Mouse (Mus musculus) embryonic facial prominence, embryonic 15.5 days (tissue): Measurements from ENCODE around the gene 1700069L16Rik. TPM values are rescaled to one million over a fixed set of nuclear protein-coding genes. Genes with fewer than 3 reads are reported as not detected.

Source experiments
- ATAC-seq: fragments of 200-750 bp; cut with Nextera tagmentation; 2 replicates; pipeline ENCODE4 v1.8.0; 2017; ENCODE audit warnings: low read depth, moderate TSS enrichment; ENCODE audit not compliant: insufficient number of reproducible peaks, low FRiP score, low TSS enrichment
- H3K27ac ChIP-seq: fragments of 300-500 bp; sonication (generic); replicated peaks from 2 replicates; pipeline ENCODE4 v1.5.1; 2015; ENCODE audit warnings: mild to moderate bottlenecking, inconsistent platforms
- H3K27me3 ChIP-seq: fragments of 300-500 bp; sonication (generic); 2 replicates; pipeline ENCODE4 v1.6.1; 2015; ENCODE audit warnings: inconsistent platforms
- H3K36me3 ChIP-seq: fragments of 300-500 bp; sonication (generic); 2 replicates; pipeline ENCODE4 v1.6.1; 2015; ENCODE audit warnings: mild to moderate bottlenecking, inconsistent platforms
- H3K4me1 ChIP-seq: fragments of 300-500 bp; sonication (generic); 2 replicates; pipeline ENCODE4 v1.6.1; 2015; ENCODE audit warnings: inconsistent platforms
- H3K4me2 ChIP-seq: fragments of 300-500 bp; sonication (generic); replicated peaks from 2 replicates; pipeline ENCODE4 v1.6.1; 2015; ENCODE audit warnings: mild to moderate bottlenecking, inconsistent platforms
- H3K4me3 ChIP-seq: fragments of 300-500 bp; sonication (generic); replicated peaks from 2 replicates; pipeline ENCODE4 v1.5.1; 2015; ENCODE audit warnings: mild to moderate bottlenecking, inconsistent platforms
- H3K9ac ChIP-seq: fragments of 300-500 bp; sonication (generic); 2 replicates; pipeline ENCODE4 v1.6.1; 2015; ENCODE audit warnings: inconsistent platforms
- H3K9me3 ChIP-seq: fragments of 300-500 bp; sonication (generic); replicated peaks from 2 replicates; pipeline ENCODE4 v1.6.1; 2016; ENCODE audit warnings: inconsistent platforms
- WGBS: fragments of 180-500 bp; shearing (Covaris S2); methylation state at CpG from one replicate; pipeline ENCODE4 v1.1.7; 2015; 5-methylcytosine and 5-hydroxymethylcytosine counted together
- polyA plus RNA-seq: library from polyadenylated mRNA; unstranded; fragments of >200 nt; fragmentation: Nextera tagmentation; extraction: Ambion mirVana; gene quantifications from 2 replicates; pipeline ENCODE4 v1.2.1, GENCODE M21; 2015

Gene 1700069L16Rik
- polyA plus RNA-seq, 1 experiment from 2014 or later: not detected

DNA sequence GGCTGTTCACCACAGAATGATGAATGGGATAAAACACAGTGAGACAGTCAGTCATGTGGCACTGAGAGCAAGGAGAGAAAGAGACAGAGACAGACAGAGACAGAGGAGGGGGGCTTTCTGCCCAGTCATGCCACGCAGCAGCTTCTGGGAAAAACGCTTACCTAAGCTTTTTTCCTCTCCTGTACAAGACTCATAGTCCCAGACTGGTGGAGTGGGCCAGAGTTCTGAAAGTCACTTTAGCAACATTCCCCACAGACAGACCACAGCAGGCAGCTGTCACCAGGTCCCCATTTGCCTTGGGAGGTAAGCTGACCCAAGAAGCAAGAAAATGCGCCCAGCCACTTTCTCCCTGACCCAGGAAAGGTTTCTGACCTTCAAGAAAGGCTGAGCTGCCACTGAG, 42.1 kb downstream of the 1700069L16Rik start:
- ATAC-seq: no peak
- WGBS: 68% methylated on average over 3 of the region's 3 CpGs

DNA sequence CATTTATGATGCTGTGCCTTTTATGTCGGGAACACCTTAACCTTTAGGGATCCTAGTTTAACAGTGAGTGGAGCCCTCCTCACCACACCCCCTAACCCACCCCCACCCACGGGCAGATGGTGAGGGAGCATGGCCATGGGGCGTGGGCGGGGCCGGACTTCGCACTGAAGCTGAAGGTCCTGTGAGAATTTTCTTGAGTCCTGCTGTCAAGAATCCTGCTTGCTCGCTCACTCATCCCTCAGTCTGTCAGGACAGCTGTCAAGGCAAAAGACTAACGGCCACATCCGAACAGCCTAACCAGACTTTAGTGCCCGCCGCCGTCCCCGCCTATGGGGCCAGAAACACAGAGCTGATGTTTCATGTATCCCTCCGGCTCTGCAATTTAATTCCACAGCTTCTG, 43.4 kb downstream of the 1700069L16Rik start:
- no peak overlapping the region for H3K9ac ChIP-seq
- no peak overlapping the region for H3K27ac ChIP-seq
- ATAC-seq: no peak
- H3K27me3 ChIP-seq: no peaks in the 10 kb centered on the region
- no peaks in the 10 kb centered on the region for H3K4me1 ChIP-seq
- H3K9me3 ChIP-seq: no peaks in the 10 kb centered on the region
- no peak overlapping the region for H3K4me3 ChIP-seq
- H3K36me3 ChIP-seq: no peaks in the 10 kb centered on the region
- no peak overlapping the region for H3K4me2 ChIP-seq
- WGBS: 68% methylated on average over 14 of the region's 14 CpGs

More for the DNA sequence above, 42.1 kb downstream of the 1700069L16Rik start:
- Histone ChIP-seq H3K4me3 (no peak overlapping the region), H3K9me3 (no peaks in the 10 kb centered on the region), H3K27ac (no peak overlapping the region), H3K4me1 (no peaks in the 10 kb centered on the region), H3K36me3 (no peaks in the 10 kb centered on the region), H3K27me3 (no peaks in the 10 kb centered on the region), H3K4me2 (no peak overlapping the region), H3K9ac (no peak overlapping the region)

DNA sequence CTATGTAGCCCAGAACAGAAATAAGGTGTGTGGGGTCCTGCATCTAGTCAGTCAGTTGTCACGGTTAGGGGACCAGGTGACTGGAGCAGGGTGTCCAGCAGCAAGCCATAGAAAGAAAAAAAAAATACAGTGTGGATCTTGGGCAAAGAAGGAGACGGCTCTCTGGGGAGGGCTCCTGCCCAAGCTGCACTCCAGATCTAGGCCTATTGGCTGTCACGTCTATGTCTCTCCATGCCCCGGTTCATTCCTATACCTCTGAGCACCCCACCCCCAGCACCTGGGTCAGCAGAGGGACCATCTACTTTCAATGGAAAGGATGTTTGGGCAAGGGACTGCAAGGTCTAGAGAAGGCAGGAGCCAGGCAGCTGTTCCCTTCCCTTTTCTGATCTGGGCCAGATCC, 45.1 kb downstream of the 1700069L16Rik start:
- WGBS: 93% methylated on average over 4 of the region's 4 CpGs
- no peak overlapping the region for H3K9ac ChIP-seq
- no peak for ATAC-seq
- H3K4me2 ChIP-seq: no peak overlapping the region
- H3K9me3 ChIP-seq: no peaks in the 10 kb centered on the region
- no peaks in the 10 kb centered on the region for H3K36me3 ChIP-seq
- H3K4me3 ChIP-seq: no peak overlapping the region
- H3K27ac ChIP-seq: no peak overlapping the region
- H3K27me3 ChIP-seq: no peaks in the 10 kb centered on the region
- H3K4me1 ChIP-seq: no peaks in the 10 kb centered on the region

DNA sequence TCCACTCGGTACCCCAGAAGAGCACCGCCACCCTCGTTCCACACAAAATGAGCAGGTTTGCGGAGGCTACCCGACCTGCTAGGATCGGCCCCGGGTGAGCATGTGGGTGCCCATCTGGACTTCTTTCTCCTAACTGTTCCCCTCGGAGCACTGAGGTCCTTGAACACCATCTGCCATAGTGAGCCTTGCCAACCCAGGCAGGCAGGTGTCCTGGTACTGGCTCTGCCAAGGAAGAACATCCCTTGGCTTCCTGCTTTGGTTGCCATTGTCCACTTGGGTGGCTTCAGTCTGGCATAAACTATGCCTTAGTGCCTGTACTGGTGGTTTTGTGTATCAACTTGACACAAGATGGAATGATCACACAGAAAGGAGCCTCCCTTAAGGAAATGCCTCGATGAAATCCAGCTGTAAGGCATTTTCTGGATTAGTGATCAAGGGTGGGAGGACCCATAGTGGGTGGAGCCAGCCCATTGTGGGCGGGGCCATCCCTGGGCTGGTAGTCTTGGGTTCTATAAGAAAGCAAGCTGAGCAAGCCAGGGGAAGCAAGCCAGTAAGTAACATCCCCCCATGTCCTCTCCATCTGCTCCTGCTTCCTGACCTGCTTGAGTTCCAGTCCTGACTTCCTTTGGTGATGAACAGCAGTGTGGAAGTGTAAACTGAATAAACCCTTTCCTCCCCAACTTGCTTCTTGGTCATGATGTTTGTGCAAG, 45.7 kb downstream of the 1700069L16Rik start:
- Histone ChIP-seq H3K4me3 (no peak overlapping the region), H3K4me1 (no peaks in the 10 kb centered on the region), H3K4me2 (no peak overlapping the region), H3K9me3 (no peaks in the 10 kb centered on the region), H3K27ac (no peak overlapping the region), H3K9ac (no peak overlapping the region), H3K36me3 (no peaks in the 10 kb centered on the region), H3K27me3 (no peaks in the 10 kb centered on the region)
- no peak for ATAC-seq
- 69% methylated on average over 10 of the region's 10 CpGs for WGBS

DNA sequence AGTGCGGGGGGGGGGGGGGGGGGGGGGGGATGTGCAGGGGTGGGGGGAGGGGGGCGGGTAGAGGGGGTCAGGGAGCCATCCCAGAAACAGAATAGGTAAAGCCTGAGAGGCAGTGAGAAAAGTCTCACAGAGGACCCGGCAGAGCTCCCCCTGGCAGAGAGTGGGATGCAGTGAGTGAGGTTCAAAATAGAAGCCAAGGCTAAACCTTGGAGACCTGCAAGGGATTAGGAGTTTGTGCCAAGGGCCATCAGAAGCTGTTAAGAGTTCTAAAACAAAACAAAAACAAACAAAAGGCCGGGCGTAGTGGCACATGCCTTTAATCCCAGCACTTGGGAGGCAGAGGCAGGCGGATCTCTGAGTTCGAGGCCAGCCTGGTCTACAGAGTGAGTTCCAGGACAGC, 47.0 kb downstream of the 1700069L16Rik start:
- Histone ChIP-seq H3K4me2 (no peak overlapping the region), H3K4me1 (no peaks in the 10 kb centered on the region), H3K27ac (no peak overlapping the region), H3K27me3 (no peaks in the 10 kb centered on the region), H3K9me3 (no peaks in the 10 kb centered on the region), H3K36me3 (no peaks in the 10 kb centered on the region), H3K4me3 (no peak overlapping the region), H3K9ac (no peak overlapping the region)
- WGBS: 75% methylated on average over 6 of the region's 7 CpGs
- ATAC-seq: no peak

DNA sequence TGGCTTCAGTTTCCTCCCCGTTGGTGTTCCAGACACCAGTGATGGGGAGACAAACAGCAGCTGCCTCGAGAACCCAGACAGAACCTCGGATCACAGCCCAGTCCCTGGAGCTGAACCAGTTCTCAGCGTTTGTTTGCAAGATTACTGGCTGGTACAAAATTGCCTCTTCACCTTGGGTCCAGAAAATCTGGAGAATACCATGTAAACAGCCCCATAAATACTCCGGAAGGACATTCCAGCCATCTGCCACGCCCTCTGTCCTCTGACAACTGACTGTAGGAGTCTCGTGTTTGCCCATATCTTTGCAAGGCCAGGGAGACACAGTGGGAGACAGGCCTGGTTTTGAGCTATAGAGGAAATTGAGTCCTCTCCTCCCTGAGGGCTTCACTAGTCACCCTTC, 49.7 kb downstream of the 1700069L16Rik start:
- no peak overlapping the region for H3K4me3 ChIP-seq
- no peak overlapping the region for H3K9ac ChIP-seq
- H3K36me3 ChIP-seq: no peaks in the 10 kb centered on the region
- no peaks in the 10 kb centered on the region for H3K27me3 ChIP-seq
- whole genome bisulfite sequencing: 70% methylated on average over 7 of the region's 7 CpGs
- ATAC-seq: no peak
- H3K9me3 ChIP-seq: no peaks in the 10 kb centered on the region
- no peak overlapping the region for H3K27ac ChIP-seq
- H3K4me2 ChIP-seq: no peak overlapping the region
- no peaks in the 10 kb centered on the region for H3K4me1 ChIP-seq

DNA sequence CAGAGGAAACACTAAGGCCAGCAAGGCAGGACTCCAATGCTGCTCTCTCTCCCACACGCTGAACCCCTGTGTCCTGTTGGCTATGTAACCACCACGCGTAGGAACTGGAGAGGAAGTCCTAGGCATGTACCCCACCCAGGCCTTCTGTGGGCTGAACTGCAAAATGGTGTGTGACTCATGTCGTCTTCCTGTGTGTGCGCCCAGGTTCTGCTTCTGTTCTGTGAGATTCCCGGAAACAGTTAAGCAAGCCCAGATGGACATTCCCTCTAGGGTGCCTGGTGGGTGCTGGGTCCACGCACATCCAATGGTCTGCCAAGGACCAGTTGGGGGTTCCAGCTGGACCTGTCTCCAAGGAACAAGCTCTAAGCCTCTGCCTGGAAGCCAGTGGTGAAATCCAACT, 52.1 kb downstream of the 1700069L16Rik start:
- H3K36me3 ChIP-seq: no peaks in the 10 kb centered on the region
- H3K9ac ChIP-seq: no peak overlapping the region
- H3K27me3 ChIP-seq: no peaks in the 10 kb centered on the region
- H3K27ac ChIP-seq: 0 out of 2 replicates have a peak overlapping the region, but pooled peaks have one; percentile 1
- no peak overlapping the region for H3K4me2 ChIP-seq
- WGBS: 72% methylated on average over 7 of the region's 7 CpGs
- no peaks in the 10 kb centered on the region for H3K9me3 ChIP-seq
- no peaks in the 10 kb centered on the region for H3K4me1 ChIP-seq
- no peak for ATAC-seq
- H3K4me3 ChIP-seq: no peak overlapping the region

DNA sequence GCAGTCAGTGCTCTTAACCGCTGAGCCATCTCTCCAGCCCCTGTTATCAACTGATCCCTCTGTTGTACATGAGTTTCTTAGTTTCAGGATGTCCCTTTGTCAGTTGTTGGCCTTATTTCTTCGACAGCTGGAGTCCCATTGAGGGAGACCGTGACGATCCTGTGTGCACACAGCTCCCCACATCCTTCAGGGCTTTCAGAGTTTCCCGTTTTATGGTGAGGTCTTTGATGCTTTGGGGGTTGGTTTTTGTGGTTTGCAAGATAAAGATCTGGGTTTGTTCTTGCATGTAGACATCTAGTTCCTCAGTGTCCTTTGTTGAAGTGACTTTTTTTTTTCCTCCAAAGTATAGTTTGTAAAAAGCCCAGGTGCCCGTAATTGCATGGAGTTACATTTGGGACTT, 54.0 kb downstream of the 1700069L16Rik start:
- Histone ChIP-seq H3K4me2 (no peak overlapping the region), H3K27me3 (no peaks in the 10 kb centered on the region), H3K36me3 (no peaks in the 10 kb centered on the region), H3K27ac (no peak overlapping the region), H3K9ac (no peak overlapping the region), H3K9me3 (no peaks in the 10 kb centered on the region), H3K4me1 (no peaks in the 10 kb centered on the region), H3K4me3 (no peak overlapping the region)
- ATAC-seq: no peak
- 50% methylated on average over 6 of the region's 6 CpGs for WGBS

DNA sequence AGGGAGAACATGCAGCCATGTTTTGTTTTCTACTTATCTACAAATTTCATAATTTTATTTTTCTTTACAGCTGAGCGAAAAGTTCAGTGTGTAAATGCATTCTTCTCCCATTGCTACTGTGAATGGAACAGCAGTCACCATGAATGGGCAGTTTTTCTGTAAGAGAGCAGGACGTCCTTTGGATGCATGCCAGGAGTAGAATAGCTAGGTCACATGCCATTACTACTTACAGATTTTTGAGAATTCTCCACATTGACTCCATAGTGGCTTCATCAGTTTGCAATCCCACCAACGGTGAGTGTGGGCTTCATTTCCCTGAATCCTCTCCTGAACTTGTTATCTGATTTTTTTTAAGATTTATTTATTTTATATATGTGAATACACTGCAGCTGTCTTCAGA, 54.5 kb downstream of the 1700069L16Rik start:
- H3K4me3 ChIP-seq: no peak overlapping the region
- no peak overlapping the region for H3K9ac ChIP-seq
- no peaks in the 10 kb centered on the region for H3K36me3 ChIP-seq
- H3K27me3 ChIP-seq: no peaks in the 10 kb centered on the region
- H3K4me2 ChIP-seq: no peak overlapping the region
- 71% methylated on average over 3 of the region's 3 CpGs for WGBS
- no peak overlapping the region for H3K27ac ChIP-seq
- H3K9me3 ChIP-seq: no peaks in the 10 kb centered on the region
- H3K4me1 ChIP-seq: no peaks in the 10 kb centered on the region
- no peak for ATAC-seq

DNA sequence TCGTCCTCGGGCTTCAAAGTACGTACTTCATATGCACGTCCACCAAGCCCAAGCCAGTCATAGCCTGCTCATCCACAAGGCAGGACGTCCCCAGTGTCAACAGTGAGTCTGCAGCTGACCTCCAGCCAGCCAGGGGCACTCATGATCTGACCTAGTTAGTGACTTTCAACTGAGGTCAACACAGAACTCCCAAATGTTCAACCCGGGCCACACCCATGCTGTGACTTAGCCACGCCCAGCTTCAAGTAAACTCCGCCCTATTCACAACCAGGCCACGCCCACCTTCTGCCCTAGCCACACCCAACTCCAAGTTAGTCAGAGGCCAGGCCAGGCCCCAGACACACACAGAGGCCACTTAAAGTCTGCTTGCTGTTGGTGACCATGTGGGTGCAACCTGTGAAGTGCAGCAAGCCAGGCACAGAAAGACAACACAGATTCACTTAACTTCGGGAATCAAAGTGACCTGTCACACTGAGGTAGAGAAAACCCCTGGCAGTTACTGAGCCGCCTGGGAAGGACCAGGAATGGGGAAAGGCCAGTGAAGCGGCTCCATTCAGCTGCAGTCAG, 59.9 kb downstream of the 1700069L16Rik start:
- WGBS: 65% methylated on average over 12 of the region's 12 CpGs
- Histone ChIP-seq H3K27ac (no peak overlapping the region), H3K4me1 (peaks cover 7% of the 10 kb centered on the region), H3K9ac (no peak overlapping the region), H3K27me3 (no peaks in the 10 kb centered on the region), H3K4me2 (no peak overlapping the region), H3K9me3 (no peaks in the 10 kb centered on the region), H3K36me3 (no peaks in the 10 kb centered on the region), H3K4me3 (no peak overlapping the region)
- no peak for ATAC-seq

DNA sequence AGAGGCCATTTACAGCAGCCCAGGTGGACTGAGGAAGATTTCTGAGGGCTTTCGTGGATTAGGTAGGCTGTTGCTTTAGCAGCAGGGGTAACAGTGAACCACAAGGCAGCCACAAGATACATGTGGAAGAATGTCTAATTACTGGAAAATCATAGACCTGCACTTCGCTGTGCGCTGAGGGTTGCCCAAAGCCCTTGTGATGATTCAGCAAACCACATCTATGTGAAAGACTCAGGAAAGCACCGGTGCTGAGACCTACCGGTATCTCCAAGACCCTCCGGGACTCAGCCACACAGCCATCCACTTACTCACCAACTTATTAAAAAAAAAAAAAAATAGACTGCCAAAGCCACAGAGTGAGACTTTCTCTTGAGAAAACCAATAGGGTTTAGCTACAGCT, 60.4 kb downstream of the 1700069L16Rik start:
- Histone ChIP-seq H3K27ac (no peak overlapping the region), H3K4me1 (peaks cover 7% of the 10 kb centered on the region), H3K27me3 (no peaks in the 10 kb centered on the region), H3K4me2 (no peak overlapping the region), H3K9ac (no peak overlapping the region), H3K36me3 (no peaks in the 10 kb centered on the region), H3K4me3 (no peak overlapping the region), H3K9me3 (no peaks in the 10 kb centered on the region)
- no peak for ATAC-seq
- WGBS: 80% methylated on average over 6 of the region's 6 CpGs

DNA sequence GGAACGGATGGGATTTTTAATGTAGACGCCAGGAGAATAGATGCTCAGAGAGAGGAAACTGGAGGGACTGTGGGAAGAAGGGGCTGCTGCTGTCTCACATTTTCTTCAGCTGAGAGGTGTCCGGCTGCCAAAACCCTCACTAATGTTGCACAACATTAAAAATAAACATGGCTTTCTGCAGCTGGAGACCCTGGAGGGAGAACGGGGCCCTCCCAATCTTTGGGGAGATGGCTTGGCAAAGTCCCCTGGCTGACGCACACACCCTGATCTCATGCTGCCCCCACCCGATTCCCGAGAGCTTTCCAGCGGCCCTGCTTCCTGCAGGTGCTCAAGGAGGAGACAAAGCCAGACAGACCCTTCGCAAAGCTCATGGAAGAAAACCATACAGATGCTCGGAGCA, 63.7 kb downstream of the 1700069L16Rik start:
- ATAC-seq: 0 out of 2 replicates have a peak, but pooled peaks have one; percentile 56
- no peak overlapping the region for H3K4me2 ChIP-seq
- H3K36me3 ChIP-seq: no peaks in the 10 kb centered on the region
- H3K4me3 ChIP-seq: no peak overlapping the region
- peaks cover 7% of the 10 kb centered on the region for H3K4me1 ChIP-seq
- H3K27ac ChIP-seq: peak overlapping the region; percentile 44; the same call in 1 of the 2 replicates
- 43% methylated on average over 10 of the region's 10 CpGs for WGBS
- no peak overlapping the region for H3K9ac ChIP-seq
- H3K27me3 ChIP-seq: no peaks in the 10 kb centered on the region
- no peaks in the 10 kb centered on the region for H3K9me3 ChIP-seq
